Mouse (Mus musculus): ENCODE data around the gene Acad8. TPM values are rescaled to one million over a fixed set of nuclear protein-coding genes. Genes with fewer than 3 reads are reported as not detected.

Gene Acad8
- polyA plus RNA-seq, 1 experiment from 2014 or later: 45.9 TPM

GRCm38 (mm10) chr9:26990181-26990580 is 9.2 kb downstream of the Acad8 start:
- H3K4me1 ChIP-seq (replicated peaks; ENCODE audit: insufficient read depth, low read length): no peaks in the 10 kb centered on the region
- no peak overlapping the region for H3K9ac ChIP-seq (ENCODE audit: low read depth, low read length)
- no peak overlapping the region for H3K4me2 ChIP-seq (ENCODE audit: low read length)
- H3K27me3 ChIP-seq (ENCODE audit: insufficient read depth, low read length): no peaks in the 10 kb centered on the region
- DNase-seq (ENCODE audit: low spot score) (no peak), ATAC-seq (replicated peaks; ENCODE audit: low FRiP score, low read depth) (no peak)
- WGBS: 91% methylated on average over 4 of the region's 4 CpGs
- no peaks in the 10 kb centered on the region for H3K9me3 ChIP-seq (replicated peaks; ENCODE audit: low read length)
- no peak overlapping the region for H3K4me3 ChIP-seq (replicated peaks; ENCODE audit: low read depth, low read length)
- peaks cover 27% of the 10 kb centered on the region for H3K36me3 ChIP-seq (ENCODE audit: insufficient read depth, low read length)
- TF ChIP-seq CTCF (IDR thresholded peaks at IDR 0.05; ENCODE audit: low read depth): no peak
- H3K27ac ChIP-seq: no peak overlapping the region

DNA sequence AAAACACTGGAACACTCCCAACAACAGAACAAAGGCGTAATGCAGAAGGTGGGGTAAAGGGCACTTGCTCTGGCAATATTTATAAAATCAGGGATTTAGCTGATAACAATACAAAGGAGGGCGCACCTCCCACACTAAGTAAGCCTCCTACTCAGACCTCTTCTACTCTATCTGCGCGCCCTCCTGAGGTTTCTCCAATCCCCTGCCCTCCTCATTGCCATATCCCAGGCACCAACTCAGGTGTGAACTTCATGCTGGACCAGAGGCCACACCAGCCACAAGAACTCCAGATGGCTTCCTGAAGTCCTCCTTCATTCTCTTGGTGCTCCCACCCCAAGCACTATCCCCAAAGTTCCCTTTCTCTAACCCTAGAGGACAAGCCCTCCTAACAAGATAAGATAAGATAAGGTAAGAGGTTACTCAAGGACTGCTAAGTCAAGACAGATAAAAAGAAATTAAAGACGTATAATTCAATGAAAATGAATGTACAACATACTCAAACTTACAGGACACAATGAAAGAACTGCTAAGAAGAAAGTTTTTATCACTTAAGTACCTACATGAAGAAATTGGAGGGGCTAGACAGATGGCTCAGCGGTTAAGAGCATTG is 13.6 kb downstream of the Acad8 start:
- no peak for DNase-seq (ENCODE audit: low spot score)
- no peaks in the 10 kb centered on the region for H3K27me3 ChIP-seq (ENCODE audit: insufficient read depth, low read length)
- TF ChIP-seq CTCF (IDR thresholded peaks at IDR 0.05; ENCODE audit: low read depth): no peak
- ATAC-seq (replicated peaks; ENCODE audit: low FRiP score, low read depth): no peak
- no peak overlapping the region for H3K9ac ChIP-seq (ENCODE audit: low read depth, low read length)
- no peak overlapping the region for H3K4me2 ChIP-seq (ENCODE audit: low read length)
- H3K4me3 ChIP-seq (replicated peaks; ENCODE audit: low read depth, low read length): no peak overlapping the region
- H3K27ac ChIP-seq: no peak overlapping the region
- no peaks in the 10 kb centered on the region for H3K4me1 ChIP-seq (replicated peaks; ENCODE audit: insufficient read depth, low read length)
- 94% methylated on average over 6 of the region's 6 CpGs for WGBS
- H3K9me3 ChIP-seq (replicated peaks; ENCODE audit: low read length): no peaks in the 10 kb centered on the region
- H3K36me3 ChIP-seq (ENCODE audit: insufficient read depth, low read length): peaks cover 24% of the 10 kb centered on the region

GRCm38 (mm10) chr9:26985090-26985613 is 14.2 kb downstream of the Acad8 start:
- Histone ChIP-seq H3K4me1 (replicated peaks; ENCODE audit: insufficient read depth, low read length) (no peaks in the 10 kb centered on the region), H3K4me2 (ENCODE audit: low read length) (no peak overlapping the region), H3K4me3 (replicated peaks; ENCODE audit: low read depth, low read length) (no peak overlapping the region), H3K9me3 (replicated peaks; ENCODE audit: low read length) (no peaks in the 10 kb centered on the region), H3K36me3 (ENCODE audit: insufficient read depth, low read length) (peaks cover 21% of the 10 kb centered on the region), H3K27me3 (ENCODE audit: insufficient read depth, low read length) (no peaks in the 10 kb centered on the region), H3K9ac (ENCODE audit: low read depth, low read length) (no peak overlapping the region), H3K27ac (no peak overlapping the region)
- 94% methylated on average over 2 of the region's 2 CpGs for WGBS
- TF ChIP-seq CTCF (IDR thresholded peaks at IDR 0.05; ENCODE audit: low read depth): no peak
- no peak for ATAC-seq (replicated peaks; ENCODE audit: low FRiP score, low read depth)
- no peak for DNase-seq (ENCODE audit: low spot score)

DNA sequence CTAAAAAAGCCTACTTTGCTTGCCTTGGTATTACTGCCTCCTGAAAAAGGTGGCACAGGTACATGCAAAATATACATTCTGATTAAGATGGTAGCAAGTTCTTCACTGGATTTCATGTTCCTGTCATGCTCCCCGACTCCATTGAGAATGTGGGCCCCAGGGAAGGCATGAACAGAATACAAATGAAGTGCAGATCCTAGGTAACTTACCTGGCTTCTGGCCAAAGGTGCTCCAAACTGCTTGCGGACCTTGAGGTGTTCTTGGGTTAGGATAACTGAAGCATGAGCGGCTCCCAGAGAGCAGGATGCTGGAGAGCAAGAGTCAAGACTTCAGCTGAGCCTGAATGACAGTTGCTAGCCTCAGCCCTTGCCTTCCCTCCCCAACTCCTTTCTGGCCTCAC is 20.6 kb downstream of the Acad8 start:
- TF ChIP-seq CTCF (IDR thresholded peaks at IDR 0.05; ENCODE audit: low read depth): no peak
- no peaks in the 10 kb centered on the region for H3K27me3 ChIP-seq (ENCODE audit: insufficient read depth, low read length)
- no peak overlapping the region for H3K4me2 ChIP-seq (ENCODE audit: low read length)
- no peak overlapping the region for H3K27ac ChIP-seq
- H3K9ac ChIP-seq (ENCODE audit: low read depth, low read length): no peak overlapping the region
- peaks cover 45% of the 10 kb centered on the region for H3K36me3 ChIP-seq (ENCODE audit: insufficient read depth, low read length)
- no peaks in the 10 kb centered on the region for H3K9me3 ChIP-seq (replicated peaks; ENCODE audit: low read length)
- H3K4me1 ChIP-seq (replicated peaks; ENCODE audit: insufficient read depth, low read length): no peaks in the 10 kb centered on the region
- 69% methylated on average over 3 of the region's 3 CpGs for WGBS
- DNase-seq (ENCODE audit: low spot score) (no peak), ATAC-seq (replicated peaks; ENCODE audit: low FRiP score, low read depth) (no peak)
- no peak overlapping the region for H3K4me3 ChIP-seq (replicated peaks; ENCODE audit: low read depth, low read length)

- H3K27ac ChIP-seq: no peak overlapping the region
- no peak overlapping the region for H3K4me3 ChIP-seq (replicated peaks; ENCODE audit: low read depth, low read length)
- DNase-seq (ENCODE audit: low spot score) (no peak), ATAC-seq (replicated peaks; ENCODE audit: low FRiP score, low read depth) (no peak)
- no peak overlapping the region for H3K9ac ChIP-seq (ENCODE audit: low read depth, low read length)
- no peaks in the 10 kb centered on the region for H3K27me3 ChIP-seq (ENCODE audit: insufficient read depth, low read length)
- no peaks in the 10 kb centered on the region for H3K4me1 ChIP-seq (replicated peaks; ENCODE audit: insufficient read depth, low read length)
- no peak overlapping the region for H3K4me2 ChIP-seq (ENCODE audit: low read length)
- H3K36me3 ChIP-seq (ENCODE audit: insufficient read depth, low read length): peaks cover 54% of the 10 kb centered on the region
- TF ChIP-seq CTCF (IDR thresholded peaks at IDR 0.05; ENCODE audit: low read depth): no peak
- 88% methylated on average over 9 of the region's 9 CpGs for WGBS
- no peaks in the 10 kb centered on the region for H3K9me3 ChIP-seq (replicated peaks; ENCODE audit: low read length)
These were observed 21.6 kb downstream of the Acad8 start for GRCm38 (mm10) chr9:26977754-26978153.

DNA sequence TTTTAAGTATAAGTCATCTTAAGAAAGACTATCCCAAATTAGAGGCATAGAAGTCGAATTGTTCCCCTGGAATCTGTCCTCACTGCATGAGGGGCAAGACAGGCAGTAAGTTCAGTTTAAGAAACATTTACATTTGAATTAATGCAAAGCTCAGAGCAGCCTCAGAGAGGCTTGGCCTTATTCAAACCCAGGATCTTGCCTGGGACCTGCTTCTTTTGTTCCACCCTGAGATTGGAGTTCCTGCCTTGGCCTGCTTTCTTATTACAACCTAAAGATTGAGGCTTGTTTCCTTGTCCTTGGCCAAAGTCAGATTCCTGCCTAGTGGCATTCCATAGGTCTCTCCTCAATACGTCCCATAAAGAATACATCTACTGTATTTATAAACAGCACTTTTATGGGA is 51.6 kb downstream of the Acad8 start:
- no peak for ATAC-seq (replicated peaks; ENCODE audit: low FRiP score, low read depth)
- Histone ChIP-seq H3K27ac (no peak overlapping the region), H3K4me2 (ENCODE audit: low read length) (no peak overlapping the region), H3K4me3 (replicated peaks; ENCODE audit: low read depth, low read length) (no peak overlapping the region), H3K9ac (ENCODE audit: low read depth, low read length) (no peak overlapping the region), H3K4me1 (replicated peaks; ENCODE audit: insufficient read depth, low read length) (no peaks in the 10 kb centered on the region), H3K36me3 (ENCODE audit: insufficient read depth, low read length) (no peaks in the 10 kb centered on the region), H3K27me3 (ENCODE audit: insufficient read depth, low read length) (no peaks in the 10 kb centered on the region), H3K9me3 (replicated peaks; ENCODE audit: low read length) (no peaks in the 10 kb centered on the region)
- no peak for DNase-seq (ENCODE audit: low spot score)
- 71% methylated on average over 2 of the region's 2 CpGs for WGBS
- TF ChIP-seq CTCF (IDR thresholded peaks at IDR 0.05; ENCODE audit: low read depth): no peak

DNA sequence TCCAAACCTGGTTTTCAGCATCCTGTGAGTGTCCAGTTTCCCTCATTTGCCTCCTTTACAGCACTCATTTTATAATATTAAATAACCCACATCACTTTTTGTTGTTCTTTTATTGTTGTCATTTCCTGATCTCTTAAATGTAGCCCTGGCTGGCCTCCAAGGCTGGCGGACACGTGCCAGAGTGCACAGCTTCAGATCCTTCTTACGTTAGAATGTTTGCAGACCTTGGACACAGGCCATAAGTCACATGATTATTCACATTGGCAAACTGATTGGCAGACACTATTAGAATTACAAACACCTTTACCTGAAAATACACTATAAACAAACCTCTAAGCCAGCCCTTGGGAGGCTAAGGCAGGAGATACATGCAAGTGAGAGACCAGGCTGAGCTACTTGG is 75.2 kb downstream of the Acad8 start:
- Histone ChIP-seq H3K27ac (no peak overlapping the region), H3K36me3 (ENCODE audit: insufficient read depth, low read length) (no peaks in the 10 kb centered on the region), H3K27me3 (ENCODE audit: insufficient read depth, low read length) (no peaks in the 10 kb centered on the region), H3K4me3 (replicated peaks; ENCODE audit: low read depth, low read length) (no peak overlapping the region), H3K9ac (ENCODE audit: low read depth, low read length) (no peak overlapping the region), H3K4me1 (replicated peaks; ENCODE audit: insufficient read depth, low read length) (no peaks in the 10 kb centered on the region), H3K9me3 (replicated peaks; ENCODE audit: low read length) (no peaks in the 10 kb centered on the region), H3K4me2 (ENCODE audit: low read length) (no peak overlapping the region)
- no peak for ATAC-seq (replicated peaks; ENCODE audit: low FRiP score, low read depth)
- TF ChIP-seq CTCF (IDR thresholded peaks at IDR 0.05; ENCODE audit: low read depth): no peak
- WGBS: 28% methylated on average over 3 of the region's 3 CpGs
- peak; percentile 15 for DNase-seq (ENCODE audit: low spot score)

Other genes starting within 250 kb of the Acad8 start
- 47.5 and 50.2 TPM in 2 replicates for gene Glb1l2, start 193.1 kb downstream of the Acad8 start, polyA plus RNA-seq (2015; fragmentation: Nextera tagmentation; extraction: Ambion mirVana)
- not detected in 2 replicates for gene Glb1l3, start 138.7 kb downstream of the Acad8 start, polyA plus RNA-seq (2015; fragmentation: Nextera tagmentation; extraction: Ambion mirVana)
- not detected in 2 replicates for gene Gm1110, start 76.5 kb downstream of the Acad8 start, polyA plus RNA-seq (2015; fragmentation: Nextera tagmentation; extraction: Ambion mirVana)
- gene Thyn1, start 144 bp upstream of the Acad8 start, polyA plus RNA-seq (2015; fragmentation: Nextera tagmentation; extraction: Ambion mirVana): 153 and 154 TPM in 2 replicates
- 27.7 and 28.1 TPM in 2 replicates for gene Vps26b, start 30.5 kb upstream of the Acad8 start, polyA plus RNA-seq (2015; fragmentation: Nextera tagmentation; extraction: Ambion mirVana)
- 13.0 and 15.3 TPM in 2 replicates for gene Ncapd3, start 30.6 kb upstream of the Acad8 start, polyA plus RNA-seq (2015; fragmentation: Nextera tagmentation; extraction: Ambion mirVana)
- 56.8 TPM in 2 replicates for gene Jam3, start 155.9 kb upstream of the Acad8 start, polyA plus RNA-seq (2015; fragmentation: Nextera tagmentation; extraction: Ambion mirVana)